Mouse (Mus musculus): ENCODE measurements around the gene Runx1.

Gene Runx1

DNA sequence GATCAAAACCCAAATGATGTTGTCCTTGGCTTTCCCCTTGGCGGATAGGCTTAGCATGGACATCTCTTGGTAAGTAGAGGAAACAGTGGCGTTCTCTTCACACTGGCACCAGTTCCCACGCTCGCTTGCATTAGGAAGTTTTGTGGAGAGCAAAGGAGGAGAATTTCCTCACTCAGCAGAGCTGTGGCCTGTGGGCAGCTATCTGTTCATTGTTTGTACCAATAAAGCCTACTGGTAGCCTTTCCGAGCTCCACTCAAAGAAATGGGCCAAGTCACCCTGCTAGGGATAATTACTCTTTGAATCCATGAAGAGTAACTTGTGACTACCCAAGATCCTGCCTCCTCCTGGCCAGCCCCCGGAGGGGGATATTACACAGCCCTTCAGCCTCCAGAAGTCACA, 734 bp upstream of the Runx1 start:
- DNase-seq (ENCODE audit: low read depth, low spot score) = no peak

DNA sequence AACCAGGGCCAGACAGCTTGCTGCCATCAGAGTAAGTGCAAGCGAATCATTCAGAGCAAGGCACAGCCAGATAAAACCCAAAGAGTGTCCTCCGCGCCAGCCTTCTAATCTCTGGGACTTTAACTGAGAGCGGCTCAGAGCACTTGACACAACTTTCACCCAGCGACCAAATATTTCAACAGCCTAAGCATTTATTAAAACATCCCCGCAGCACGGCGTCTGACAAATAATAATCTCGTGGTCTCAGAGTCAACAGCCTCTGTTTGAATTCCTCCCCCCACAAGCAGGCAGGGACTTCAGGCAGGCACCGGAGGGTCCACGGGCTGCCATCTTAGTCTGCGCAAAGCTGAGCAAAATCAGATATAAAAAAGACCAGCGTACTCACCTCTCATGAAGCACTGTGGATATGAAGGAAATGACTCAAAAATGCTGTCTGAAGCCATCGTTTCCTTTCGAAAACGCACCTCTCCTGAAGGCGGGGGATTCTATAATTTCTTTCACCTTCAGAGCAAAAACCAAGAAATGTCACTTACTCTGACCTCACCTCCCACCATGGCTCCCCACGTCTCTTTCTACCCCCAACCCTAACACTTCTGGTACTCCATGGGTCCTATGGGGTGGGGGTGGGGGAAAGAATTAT, 625 bp downstream of the Runx1 start:
- no peak for DNase-seq (ENCODE audit: low read depth, low spot score)

DNA sequence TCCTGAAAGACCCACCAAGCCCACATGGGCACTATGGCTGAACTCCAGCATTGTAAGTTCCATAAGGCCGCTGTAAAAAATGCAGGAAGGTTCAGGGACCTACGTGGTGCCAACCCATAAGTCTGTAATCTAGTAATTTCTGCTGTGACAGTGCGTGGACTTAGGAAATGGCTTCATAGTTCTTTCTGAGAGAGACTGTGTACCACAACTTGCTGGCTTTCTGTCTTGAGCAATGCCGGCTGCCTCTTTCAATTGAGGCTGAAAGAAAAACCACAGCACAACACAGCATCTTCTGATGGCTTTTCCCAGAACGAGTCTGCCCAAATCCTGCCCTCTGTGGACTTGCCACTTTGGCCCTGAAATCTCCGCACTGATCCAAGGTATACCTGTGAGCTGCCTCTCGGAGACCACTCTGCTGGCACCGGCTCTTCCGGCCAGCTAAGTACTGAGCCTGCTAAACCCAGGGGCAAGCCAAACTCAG, 1.2 kb downstream of the Runx1 start:
- DNase-seq (ENCODE audit: low read depth, low spot score) = no peak

DNA sequence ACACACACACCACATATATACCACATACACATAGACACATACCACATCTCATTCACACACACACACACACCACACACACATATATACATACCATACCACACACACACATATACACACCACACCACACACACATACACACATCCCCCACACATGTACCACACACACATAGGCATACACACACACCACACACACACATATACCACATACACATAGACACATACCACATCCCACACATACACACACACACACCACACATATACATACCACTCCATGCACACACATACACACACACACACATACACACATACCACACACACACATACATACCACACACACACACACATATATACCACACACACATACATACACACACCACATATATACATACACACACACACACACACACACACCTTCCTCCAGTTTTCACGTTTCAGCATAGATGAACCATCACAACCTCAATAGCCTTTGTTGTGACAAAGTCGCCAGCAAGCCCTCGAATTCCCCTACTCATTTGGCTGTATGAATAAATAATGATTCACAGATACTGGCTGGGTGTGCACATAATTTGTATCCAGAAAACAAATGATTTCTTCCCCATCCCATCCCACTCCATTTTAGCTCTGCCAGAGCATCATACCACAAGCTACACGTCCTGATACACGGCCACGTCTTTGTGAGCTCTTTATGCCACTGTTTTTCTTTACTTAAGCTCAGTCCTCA, 1.8 kb downstream of the Runx1 start:
- DNase-seq (ENCODE audit: low read depth, low spot score) = no peak

DNA sequence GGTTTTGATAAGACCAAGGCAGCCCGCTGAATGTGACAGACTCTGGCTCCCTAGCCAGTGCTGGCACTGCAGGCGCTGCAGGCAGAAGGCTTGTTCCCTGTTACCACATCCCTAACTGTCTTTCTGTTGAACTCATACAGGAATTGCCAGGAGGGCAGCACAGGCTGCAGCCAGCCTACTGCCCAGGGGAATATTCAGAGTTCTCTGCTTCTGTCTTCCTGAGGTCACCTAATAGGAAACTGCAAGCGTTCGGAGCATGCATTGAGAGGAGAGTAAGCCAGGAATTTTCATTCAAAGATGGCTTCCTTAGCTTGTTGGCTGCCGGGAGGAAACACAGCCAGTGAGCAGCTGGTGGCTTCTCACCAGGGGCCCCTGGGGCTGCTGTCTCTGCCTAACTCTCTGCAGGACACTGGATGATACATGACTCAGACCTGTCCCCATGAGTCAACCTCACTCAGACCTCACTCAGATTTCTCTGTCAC, 2.5 kb downstream of the Runx1 start:
- DNase-seq (ENCODE audit: low read depth, low spot score) = no peak

DNA sequence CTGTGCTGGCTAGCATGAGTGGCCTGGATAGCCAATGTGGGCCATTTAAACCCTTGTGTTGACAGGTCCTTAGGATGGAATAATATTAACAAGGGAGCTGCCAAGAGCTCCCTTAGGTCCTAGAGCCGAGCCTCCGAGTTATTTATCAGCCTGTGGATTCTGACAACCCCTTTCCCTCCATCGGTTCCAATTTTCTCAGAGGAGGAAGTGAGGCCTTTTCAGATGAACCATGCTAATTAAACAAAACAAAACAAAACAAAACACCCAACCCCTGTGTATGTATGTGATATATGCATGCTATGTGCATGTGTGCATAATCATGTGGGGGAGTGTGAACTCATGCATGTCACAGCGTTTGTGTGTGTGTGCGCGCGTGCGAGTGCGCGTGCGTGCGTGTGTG, 3.3 kb downstream of the Runx1 start:
- DNase-seq (ENCODE audit: low read depth, low spot score) = no peak

DNA sequence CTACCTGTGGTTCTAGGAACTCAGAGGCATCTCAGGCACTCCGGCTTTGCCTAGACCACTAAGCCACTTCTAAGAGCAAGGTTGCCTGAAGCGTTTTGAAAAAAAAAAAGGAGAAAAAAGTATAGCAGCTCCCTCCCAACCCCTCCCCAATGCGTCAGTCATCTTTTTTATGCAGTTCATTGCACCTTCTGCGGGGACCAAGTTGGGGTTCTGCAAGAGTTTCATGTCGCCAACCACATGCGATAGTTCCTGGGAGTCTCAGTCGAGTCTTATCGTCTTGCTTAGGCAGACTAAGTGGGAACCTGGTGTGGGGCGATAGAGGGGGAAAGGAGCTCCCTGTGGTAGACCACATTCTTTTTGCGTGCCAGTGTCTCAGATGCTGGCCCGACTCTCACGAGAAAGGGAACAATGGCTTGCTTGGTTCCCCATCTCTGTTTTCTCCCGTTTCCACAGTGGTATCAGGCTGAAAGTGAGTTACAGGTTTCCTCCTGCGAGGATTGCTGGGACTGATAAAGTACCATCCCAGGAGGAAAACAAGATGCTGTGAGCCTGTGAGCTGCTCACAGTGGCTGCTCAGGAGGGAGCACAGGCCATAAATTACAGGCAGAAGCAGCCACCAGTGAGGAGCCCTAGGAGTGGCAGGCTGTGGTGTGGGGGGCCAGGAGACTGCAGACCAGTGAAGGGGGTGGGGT, 3.9 kb downstream of the Runx1 start:
- no peak for DNase-seq (ENCODE audit: low read depth, low spot score)

DNA sequence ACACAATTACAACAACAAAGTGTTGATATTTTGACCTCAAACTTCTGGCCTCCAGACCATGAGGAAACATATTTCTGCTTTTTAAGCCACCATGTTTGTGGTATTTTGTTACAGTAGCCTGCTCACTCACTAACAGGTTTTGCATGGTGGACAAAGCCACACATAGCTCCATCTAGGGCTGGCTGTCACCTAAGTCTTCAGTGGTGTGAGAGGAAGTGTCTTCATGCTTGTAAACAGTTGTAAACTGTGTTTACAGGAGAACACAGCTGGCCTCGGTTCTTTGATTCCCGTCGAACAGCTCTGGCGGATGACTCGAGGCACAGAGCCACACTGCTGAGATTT, 4.4 kb downstream of the Runx1 start:
- no peak for DNase-seq (ENCODE audit: low read depth, low spot score)

DNA sequence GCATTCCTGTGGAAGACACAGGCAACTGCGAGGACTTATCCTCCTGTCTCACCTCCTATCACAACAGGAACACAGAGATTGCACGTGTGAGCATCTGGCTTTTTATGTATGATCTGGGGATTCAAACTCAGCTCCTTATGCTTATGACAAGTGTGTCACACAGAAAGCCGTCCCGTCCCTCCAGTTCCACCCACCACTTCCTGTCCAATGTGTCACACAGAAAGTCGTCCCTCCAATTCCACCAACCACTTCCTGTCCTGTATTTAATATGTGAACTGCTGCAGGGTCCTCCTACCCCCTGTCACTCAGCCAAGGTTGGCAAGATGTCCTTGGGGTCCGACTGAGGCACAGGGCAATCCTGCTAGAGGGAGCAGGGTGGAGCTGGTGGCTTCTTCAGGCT, 5.5 kb downstream of the Runx1 start:
- DNase-seq (ENCODE audit: low read depth, low spot score) = no peak

DNA sequence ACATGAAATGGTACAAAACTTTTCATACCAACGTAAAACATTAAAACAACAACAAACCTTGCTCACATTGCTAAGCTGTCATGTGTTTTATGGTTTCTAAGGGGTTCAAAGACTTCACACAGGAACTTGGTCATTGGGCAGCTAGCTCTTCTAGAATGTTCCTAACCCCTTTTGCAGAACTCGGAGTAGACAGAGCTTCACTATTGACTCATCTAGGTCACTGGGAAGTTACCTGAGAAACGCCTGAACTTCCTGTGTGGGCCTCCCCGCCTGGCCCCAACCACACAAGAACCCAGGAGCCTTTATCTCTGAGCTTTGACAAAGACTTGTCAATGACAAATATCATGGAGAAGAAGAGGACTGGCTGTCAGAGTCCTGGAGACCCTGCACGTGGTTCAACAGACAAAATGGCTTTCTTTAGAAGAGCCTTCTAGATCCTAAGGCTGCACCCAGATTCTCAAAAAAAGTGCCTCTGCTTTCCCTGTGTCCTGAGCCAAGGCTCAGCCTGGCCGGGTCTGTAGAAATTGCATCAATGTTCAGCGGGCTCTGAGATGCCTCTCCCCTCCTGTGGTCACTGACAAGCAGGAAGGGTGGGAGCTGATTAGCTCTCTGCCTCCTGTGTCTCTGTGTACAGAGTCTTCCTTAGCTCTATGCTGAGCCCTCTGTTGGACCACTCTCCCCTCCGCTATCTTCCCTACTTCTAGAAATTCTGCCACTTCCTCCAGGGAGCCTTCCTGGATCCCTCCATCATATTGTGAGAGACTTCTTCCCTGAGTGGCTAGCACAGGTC, 7.3 kb downstream of the Runx1 start:
- no peak for DNase-seq (ENCODE audit: low read depth, low spot score)

DNA sequence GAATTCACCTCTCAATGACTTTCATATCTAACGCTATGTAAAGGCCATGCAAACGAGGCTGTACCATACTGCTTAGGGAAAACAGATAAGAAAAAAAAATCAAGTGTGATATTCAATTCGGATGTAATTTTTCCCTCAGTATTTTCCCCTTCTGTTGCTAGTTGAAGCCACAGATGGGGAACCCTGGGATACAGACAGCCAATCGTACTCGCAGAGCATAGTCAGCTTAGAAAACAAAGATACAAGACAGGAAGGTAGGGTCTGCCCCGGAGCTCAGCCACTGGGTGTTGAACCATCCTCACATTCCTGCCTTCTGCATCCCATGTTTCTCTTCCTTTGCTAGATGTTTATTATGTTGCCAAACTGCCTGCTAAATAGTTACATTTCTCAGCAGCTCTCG, 9.9 kb downstream of the Runx1 start:
- DNase-seq (ENCODE audit: low read depth, low spot score) = no peak

DNA sequence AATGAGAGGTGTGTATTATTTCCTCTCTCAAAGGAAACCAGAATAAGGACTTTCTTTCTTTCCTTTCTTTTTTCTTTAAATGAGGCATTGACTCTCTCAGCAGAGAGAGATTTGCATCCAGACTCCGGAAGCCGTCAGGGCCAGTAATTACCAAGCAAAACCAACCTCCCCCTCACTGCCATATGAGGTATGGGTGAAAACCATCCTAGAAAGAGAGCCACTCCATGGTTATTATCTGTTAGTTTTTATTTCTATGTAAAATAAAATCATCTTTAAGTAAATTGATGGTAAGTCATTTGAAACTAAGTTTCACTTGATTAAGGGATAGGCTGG, 10.8 kb downstream of the Runx1 start:
- no peak for DNase-seq (ENCODE audit: low read depth, low spot score)

DNA sequence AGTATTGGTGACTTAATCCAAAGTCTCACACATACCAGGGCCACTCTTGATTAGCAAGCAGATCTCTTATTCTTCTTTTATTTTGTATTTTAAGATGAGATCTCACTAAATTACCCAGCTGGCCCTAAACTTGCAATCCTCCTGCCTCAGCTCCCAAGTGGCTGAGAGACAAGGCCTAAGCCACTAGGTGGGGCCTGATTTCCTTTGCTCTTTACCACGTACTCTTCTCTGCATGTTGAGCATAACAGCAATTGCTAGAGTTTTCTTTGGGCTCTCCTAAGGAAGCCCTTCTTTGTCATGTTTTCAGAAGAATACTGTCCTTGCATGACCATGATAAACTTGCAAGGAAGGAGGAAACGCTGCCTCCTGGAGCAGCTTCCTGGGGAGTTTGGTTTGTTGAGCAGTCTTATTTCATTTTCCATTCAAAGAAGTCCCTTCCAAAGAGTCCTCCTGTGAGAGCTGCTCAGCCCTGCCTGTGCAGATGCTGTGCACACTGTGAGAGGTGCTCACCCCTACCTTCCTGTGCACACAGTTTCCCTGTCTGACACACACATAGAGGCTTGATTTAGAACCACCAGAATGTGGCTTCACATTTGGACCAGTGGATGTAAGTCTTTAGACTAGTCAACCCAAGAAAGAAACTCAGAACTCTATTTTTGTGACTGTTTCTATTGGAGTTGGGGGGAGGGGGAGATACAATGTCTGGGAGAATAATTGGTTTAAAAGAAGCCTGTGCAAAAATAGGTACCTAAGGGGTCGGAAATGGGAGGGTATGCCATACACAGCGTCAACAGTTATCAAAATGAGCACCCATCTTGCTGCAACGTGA, 11.4 kb downstream of the Runx1 start:
- DNase-seq (ENCODE audit: low read depth, low spot score) = no peak

DNA sequence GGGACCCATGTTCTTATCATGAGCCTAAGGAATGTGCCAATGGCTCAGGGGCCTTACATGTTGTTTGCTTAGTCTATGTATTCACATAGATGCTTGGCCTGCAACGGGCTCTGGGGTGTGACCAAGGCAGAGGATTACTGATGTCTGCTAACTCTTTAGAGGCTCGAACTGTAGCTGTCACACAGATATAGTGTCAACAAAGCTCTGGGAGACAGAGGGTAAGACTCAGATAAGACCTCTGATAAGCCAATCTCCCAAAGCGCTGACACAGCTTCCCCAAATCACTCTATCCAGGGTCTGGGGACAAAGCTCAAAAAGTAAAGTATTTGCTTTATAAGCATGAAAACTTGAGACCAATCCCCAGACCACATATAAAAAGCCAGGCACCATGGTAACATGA, 13.5 kb downstream of the Runx1 start:
- DNase-seq (ENCODE audit: low read depth, low spot score) = no peak

DNA sequence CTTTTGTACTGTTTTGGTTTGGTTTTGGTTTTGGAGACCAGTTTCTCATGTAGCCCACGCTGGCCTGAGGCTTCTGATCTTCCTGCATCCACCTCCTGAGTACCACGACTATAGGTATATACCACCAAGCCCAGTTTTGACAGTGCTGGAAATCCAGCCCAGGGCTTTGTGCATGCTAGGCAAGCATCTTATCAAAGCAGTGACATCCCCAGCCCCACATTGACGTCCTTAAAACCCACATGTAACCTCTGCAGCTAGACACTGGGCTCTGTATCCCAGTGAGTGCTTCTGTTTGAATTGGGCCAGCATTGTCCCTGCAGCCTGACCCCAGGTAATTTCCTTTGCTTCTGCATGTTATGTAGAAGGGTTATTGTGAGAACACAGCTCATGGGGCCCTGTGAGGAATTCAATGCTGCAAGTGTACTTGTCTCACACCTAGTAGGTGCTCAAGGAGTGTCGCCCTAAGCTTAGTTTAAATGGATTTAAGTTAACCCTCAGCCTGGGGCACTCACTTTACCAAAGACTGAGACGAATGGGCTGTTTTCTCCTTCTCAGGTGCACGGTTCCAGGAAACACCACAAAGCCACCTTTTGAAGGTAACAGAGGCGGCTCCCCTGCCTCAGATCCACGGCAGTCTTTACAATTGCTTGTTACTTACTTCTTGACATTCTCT, 15.2 kb downstream of the Runx1 start:
- no peak for DNase-seq (ENCODE audit: low read depth, low spot score)

DNA sequence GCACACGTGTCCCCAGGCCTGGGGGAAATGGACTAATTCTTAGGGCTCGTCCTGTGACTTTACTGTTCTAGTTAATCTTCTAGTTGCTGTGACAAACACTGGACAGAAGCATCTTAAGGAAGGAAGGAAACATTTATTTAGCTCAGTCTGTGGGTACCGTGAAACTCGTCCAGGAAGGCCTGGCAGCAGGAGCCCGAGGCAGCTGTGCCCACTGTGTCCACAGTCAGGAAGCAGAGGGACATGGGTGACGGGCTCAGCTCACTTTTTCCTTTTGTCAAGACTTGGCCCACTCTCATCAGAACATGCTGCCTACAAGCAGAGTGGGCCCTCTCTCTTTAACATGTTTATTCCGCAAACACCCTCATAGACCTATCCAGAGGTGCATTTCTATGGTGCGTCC, 18.2 kb downstream of the Runx1 start:
- DNase-seq (ENCODE audit: low read depth, low spot score) = no peak

DNA sequence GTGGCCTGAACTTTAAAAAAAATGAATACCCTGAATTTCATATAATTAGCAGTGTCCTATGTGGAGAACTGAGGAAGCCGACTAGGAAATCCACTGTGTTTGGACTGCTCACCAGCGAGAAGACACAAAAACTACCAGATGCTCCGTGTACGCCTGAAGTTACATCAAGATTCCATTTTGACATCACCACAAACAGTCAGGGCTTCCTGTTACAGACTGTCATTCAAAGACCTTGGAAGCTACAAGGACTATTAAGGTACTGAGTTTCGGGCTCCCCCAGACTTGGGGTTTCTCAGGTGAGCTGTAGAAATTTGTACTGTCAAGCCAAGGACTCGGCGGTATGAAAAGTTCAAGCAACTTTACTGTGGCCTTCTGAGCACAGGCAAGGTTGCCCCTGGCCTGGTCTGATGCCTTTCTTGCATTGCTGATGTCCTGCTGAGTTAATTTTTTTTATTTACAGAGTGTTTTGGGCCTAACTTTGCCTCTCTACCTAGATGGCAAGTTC, 22.8 kb downstream of the Runx1 start:
- no peak for DNase-seq (ENCODE audit: low read depth, low spot score)

DNA sequence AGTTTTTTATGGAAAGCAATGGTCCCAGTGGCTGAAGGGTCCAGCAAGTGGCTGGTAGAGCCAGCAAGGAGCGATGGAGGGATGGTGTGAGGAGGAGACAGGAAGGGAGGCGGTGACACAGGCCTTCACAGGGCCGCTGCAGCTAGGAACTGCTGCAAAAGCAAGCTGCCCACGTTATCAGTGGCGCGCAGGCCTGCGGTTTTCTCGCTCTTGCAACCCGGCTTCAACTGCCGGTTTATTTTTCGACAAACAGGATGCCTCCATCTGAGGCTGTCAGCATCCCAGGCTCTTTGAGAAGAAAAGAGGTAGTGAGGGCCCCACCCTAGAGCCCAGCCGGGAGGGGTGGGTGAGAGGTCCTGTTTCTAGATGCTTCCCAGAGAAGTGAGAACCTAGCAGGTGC, 24.4 kb downstream of the Runx1 start:
- DNase-seq (ENCODE audit: low read depth, low spot score) = no peak

DNA sequence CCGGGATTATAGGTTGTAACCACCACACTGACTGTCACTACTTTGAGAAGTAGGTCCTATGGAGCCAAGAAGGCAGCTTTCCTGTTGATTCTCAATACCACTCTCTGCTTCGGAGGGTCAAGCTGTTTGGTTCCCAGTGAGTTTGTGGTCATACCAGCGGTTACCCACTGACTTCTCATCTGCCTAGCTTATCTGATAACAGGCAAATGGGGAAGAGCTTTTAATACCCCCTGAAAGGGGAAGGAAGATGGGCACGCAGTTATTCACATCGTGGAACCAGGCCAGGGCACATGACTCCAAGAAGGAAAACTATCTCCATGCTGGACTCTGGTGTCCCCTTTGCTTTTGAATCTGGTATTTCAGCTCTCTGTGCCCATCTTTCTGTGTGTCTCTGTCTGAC, 25.1 kb downstream of the Runx1 start:
- DNase-seq (ENCODE audit: low read depth, low spot score) = no peak

DNA sequence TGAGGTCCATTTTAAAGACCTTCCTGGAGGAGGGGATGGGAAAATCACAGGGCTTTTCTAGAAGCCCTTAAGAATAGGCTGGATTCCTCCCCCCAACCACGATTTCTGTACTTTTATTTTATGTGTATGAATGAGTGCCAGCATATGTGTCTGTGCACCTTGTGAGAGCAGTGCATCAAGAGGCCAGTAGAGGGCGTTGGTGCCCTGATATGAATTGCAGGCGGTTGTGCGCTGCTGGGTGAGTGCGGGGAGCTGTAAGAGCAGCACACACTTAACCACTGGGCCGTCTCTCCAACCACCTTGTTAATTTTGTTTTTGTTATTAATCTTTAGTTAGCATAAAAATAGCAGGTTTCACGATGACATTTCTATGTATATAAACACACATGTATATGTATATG, 26.0 kb downstream of the Runx1 start:
- peak; percentile 42 for DNase-seq (ENCODE audit: low read depth, low spot score)

DNA sequence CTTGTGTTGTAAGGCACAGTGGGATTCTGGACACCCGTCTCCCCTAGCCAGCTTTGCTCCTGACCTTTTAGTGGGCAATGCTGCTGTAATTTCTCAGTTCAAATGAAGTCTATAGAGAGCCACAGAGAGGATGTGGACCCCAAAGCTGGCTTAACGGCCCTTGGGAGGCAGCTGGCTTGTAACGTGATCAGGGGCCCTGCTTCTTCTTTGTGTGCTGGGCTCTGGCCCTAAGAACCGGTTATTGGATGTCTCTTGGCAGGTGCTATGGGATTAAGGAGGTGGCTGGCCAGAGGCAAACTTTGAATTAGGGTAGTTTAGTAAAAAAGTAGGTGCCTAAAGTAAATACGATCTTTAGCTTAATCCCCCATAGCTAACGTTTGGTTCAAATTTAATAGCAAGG, 31.8 kb downstream of the Runx1 start:
- no peak for DNase-seq (ENCODE audit: low read depth, low spot score)

All from ZHBTc4 (cell line).